In the genomic region with DNA sequence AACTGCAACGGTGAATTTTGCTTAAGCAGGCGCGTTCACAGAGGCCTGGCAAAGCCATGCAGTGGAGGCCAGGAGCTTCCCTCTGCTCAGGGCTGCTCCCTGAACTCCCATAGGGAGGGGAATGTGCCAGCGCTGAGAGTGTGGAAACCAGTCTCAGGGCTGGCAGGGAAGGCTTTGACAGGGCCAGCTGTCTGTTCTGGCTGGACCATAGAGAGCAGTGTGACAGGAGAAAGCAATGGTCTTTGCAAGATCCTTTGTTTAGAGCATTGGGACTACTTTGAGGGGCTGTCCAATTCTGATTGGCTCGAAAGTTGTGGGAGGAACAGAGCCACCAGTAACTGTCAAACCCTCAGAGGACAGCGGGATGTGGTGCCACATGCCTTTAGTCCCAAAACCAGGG, we compare ENCODE assay signal across 8 mouse cellular contexts. TPM values are rescaled to one million over a fixed set of nuclear protein-coding genes. Genes with fewer than 3 reads are reported as not detected.
A peak's percentile ranks its signal among the peaks of the same experiment; 100 is the strongest.
DNase-seq lines count a peak whose midpoint lies in the region; ATAC-seq and TF ChIP-seq lines count a peak whose summit lies in the region.

No protein-coding gene starts in this region.

- H3K4me3 ChIP-seq in lung, embryonic 16.5 days (ENCODE audit: low read length): no peak overlapping the region
- H3K4me3 ChIP-seq in lung, adult 2 months (replicated peaks; ENCODE audit: extremely low read depth, low read depth, low read length): no peak overlapping the region
- no peak overlapping the region for H3K4me3 ChIP-seq in forebrain, embryonic 12.5 days (replicated peaks)
- H3K4me3 ChIP-seq in hindbrain, embryonic 16.5 days (ENCODE audit: low read length): no peak overlapping the region
- no peak overlapping the region for H3K4me3 ChIP-seq in neural tube, embryonic 15.5 days (replicated peaks)

- ATAC-seq in lung, embryonic 16.5 days (ENCODE audit: low read depth): peak; percentile 34
- ATAC-seq in forebrain, embryonic 12.5 days (ENCODE audit: low FRiP score): peak; percentile 36; the same call in 1 of the 2 replicates
- peak; percentile 88 for ATAC-seq in hindbrain, embryonic 16.5 days
- ATAC-seq in neural tube, embryonic 15.5 days (ENCODE audit: low FRiP score): 0 out of 2 replicates have a peak, but pooled peaks have one; percentile 32
- no peak for ATAC-seq in inflammation-experienced regulatory T-cells, adult 6 months

- 0 out of 2 replicates have a peak overlapping the region, but pooled peaks have one; percentile 1 for H3K4me2 ChIP-seq in lung, embryonic 16.5 days (ENCODE audit: low read depth, low read length)
- no peak overlapping the region for H3K4me2 ChIP-seq in forebrain, embryonic 12.5 days
- no peak overlapping the region for H3K4me2 ChIP-seq in hindbrain, embryonic 16.5 days (ENCODE audit: low read length)
- no peak overlapping the region for H3K4me2 ChIP-seq in neural tube, embryonic 15.5 days

- H3K27me3 ChIP-seq in lung, embryonic 16.5 days (ENCODE audit: control insufficient read depth, insufficient read depth, low read depth, low read length): no peaks in the 10 kb centered on the region
- no peaks in the 10 kb centered on the region for H3K27me3 ChIP-seq in forebrain, embryonic 12.5 days
- H3K27me3 ChIP-seq in hindbrain, embryonic 16.5 days (replicated peaks; ENCODE audit: control insufficient read depth, insufficient read depth, low read length): no peaks in the 10 kb centered on the region
- H3K27me3 ChIP-seq in neural tube, embryonic 15.5 days (replicated peaks): no peaks in the 10 kb centered on the region

- TF ChIP-seq POLR2A in lung, adult 2 months (IDR thresholded peaks at IDR 0.05; ENCODE audit: borderline replicate concordance, extremely low read depth, low read depth, low read length): no peak

- peak overlapping the region; percentile 82 for H3K27ac ChIP-seq in lung, embryonic 16.5 days (ENCODE audit: low read length)
- H3K27ac ChIP-seq in forebrain, embryonic 12.5 days: no peak overlapping the region
- no peak overlapping the region; the same call in 1 of the 2 replicates for H3K27ac ChIP-seq in hindbrain, embryonic 16.5 days (ENCODE audit: low read depth, low read length)
- no peak overlapping the region for H3K27ac ChIP-seq in neural tube, embryonic 15.5 days (replicated peaks)

- no peak for TF ChIP-seq CTCF in lung, adult 2 months (IDR thresholded peaks at IDR 0.05; ENCODE audit: insufficient read depth, low read length)

- 48% methylated on average over 6 of the region's 6 CpGs for whole genome bisulfite sequencing in lung, embryonic 16.5 days
- WGBS in lung, adult 2 months: 37% methylated on average over 6 of the region's 6 CpGs
- 57% methylated on average over 6 of the region's 6 CpGs for WGBS in forebrain, embryonic 12.5 days
- WGBS in hindbrain, embryonic 16.5 days: 35% methylated on average over 6 of the region's 6 CpGs
- WGBS in neural tube, embryonic 15.5 days: 46% methylated on average over 6 of the region's 6 CpGs

- no peak for DNase-seq in lung, adult 2 months
- no peak for DNase-seq in spleen, adult 18-20 months
- no peak for DNase-seq in layer of hippocampus, postnatal 25 days (ENCODE audit: extremely low spot score in 1 of 2, low spot score in 1 of 2)

- peak overlapping the region; percentile 56 for H3K9ac ChIP-seq in lung, embryonic 16.5 days (ENCODE audit: low read length)
- H3K9ac ChIP-seq in forebrain, embryonic 12.5 days: no peak overlapping the region
- no peak overlapping the region for H3K9ac ChIP-seq in hindbrain, embryonic 16.5 days (ENCODE audit: low read depth, low read length)
- H3K9ac ChIP-seq in neural tube, embryonic 15.5 days (replicated peaks): no peak overlapping the region

- H3K4me1 ChIP-seq in lung, embryonic 16.5 days (replicated peaks; ENCODE audit: control insufficient read depth, insufficient read depth, low read length): peaks cover 58% of the 10 kb centered on the region
- H3K4me1 ChIP-seq in lung, adult 2 months (ENCODE audit: control insufficient read depth, insufficient read depth, low read length): peaks cover 31% of the 10 kb centered on the region
- peaks cover 16% of the 10 kb centered on the region for H3K4me1 ChIP-seq in forebrain, embryonic 12.5 days
- peaks cover 15% of the 10 kb centered on the region for H3K4me1 ChIP-seq in hindbrain, embryonic 16.5 days (ENCODE audit: control insufficient read depth, insufficient read depth, low read depth, low read length)
- H3K4me1 ChIP-seq in neural tube, embryonic 15.5 days: peaks cover 12% of the 10 kb centered on the region

- peaks cover 6% of the 10 kb centered on the region for H3K36me3 ChIP-seq in lung, embryonic 16.5 days (ENCODE audit: control insufficient read depth, insufficient read depth, low read length)
- H3K36me3 ChIP-seq in forebrain, embryonic 12.5 days (replicated peaks): no peaks in the 10 kb centered on the region
- no peaks in the 10 kb centered on the region for H3K36me3 ChIP-seq in hindbrain, embryonic 16.5 days (ENCODE audit: control insufficient read depth, insufficient read depth, low read length)
- H3K36me3 ChIP-seq in neural tube, embryonic 15.5 days: no peaks in the 10 kb centered on the region

- no peaks in the 10 kb centered on the region for H3K9me3 ChIP-seq in lung, embryonic 16.5 days (ENCODE audit: control insufficient read depth, low read length)
- no peaks in the 10 kb centered on the region for H3K9me3 ChIP-seq in forebrain, embryonic 12.5 days
- H3K9me3 ChIP-seq in hindbrain, embryonic 16.5 days (ENCODE audit: control insufficient read depth, low read length): no peaks in the 10 kb centered on the region
- no peaks in the 10 kb centered on the region for H3K9me3 ChIP-seq in neural tube, embryonic 15.5 days (replicated peaks)

RNA-seq across cellular contexts. Expression of gene Emp1, which starts 5.9 kb away (rescaled TPM):
- polyA plus RNA-seq in lung, embryonic 16.5 days (2015; fragmentation: Nextera tagmentation; extraction: Ambion mirVana): 114 TPM in 2 replicates
- polyA plus RNA-seq in lung, adult 2 months (2012; rRNA removed): 105 and 215 TPM in 2 replicates
- 6.7 and 7.9 TPM in 2 replicates for polyA plus RNA-seq in forebrain, embryonic 12.5 days (2016; fragmentation: Nextera tagmentation; extraction: Ambion mirVana)
- 9.9 and 13.0 TPM in 2 replicates for polyA plus RNA-seq in hindbrain, embryonic 16.5 days (2015; fragmentation: Nextera tagmentation; extraction: Ambion mirVana)
- polyA plus RNA-seq in neural tube, embryonic 15.5 days (2015; fragmentation: Nextera tagmentation; extraction: Ambion mirVana): 12.3 and 19.4 TPM in 2 replicates
- 10 to 100 TPM in 2 of 3 experiments, 1 to 10 TPM in 1; 7.0 to 16.4 (median 12.2) TPM for polyA plus RNA-seq in inflammation-experienced regulatory T-cells, adult 6 months (2017; shearing (Covaris generic))
- 1 to 10 TPM; 2.4 to 2.5 TPM for total RNA-seq in layer of hippocampus, postnatal 25 days (2021)

RNA-seq across cellular contexts. Expression of gene Pbp2, which starts 58.0 kb away (rescaled TPM):
- 0.15 and 0.49 TPM in 2 replicates for polyA plus RNA-seq in lung, embryonic 16.5 days (2015; fragmentation: Nextera tagmentation; extraction: Ambion mirVana)
- 0.15 TPM in 1 of 2 replicates, not detected in the other for polyA plus RNA-seq in lung, adult 2 months (2012; rRNA removed)
- not detected in 2 replicates for polyA plus RNA-seq in forebrain, embryonic 12.5 days (2016; fragmentation: Nextera tagmentation; extraction: Ambion mirVana)
- polyA plus RNA-seq in hindbrain, embryonic 16.5 days (2015; fragmentation: Nextera tagmentation; extraction: Ambion mirVana): not detected in 2 replicates
- polyA plus RNA-seq in neural tube, embryonic 15.5 days (2015; fragmentation: Nextera tagmentation; extraction: Ambion mirVana): 0.14 TPM in 1 of 2 replicates, not detected in the other
- not detected for polyA plus RNA-seq in inflammation-experienced regulatory T-cells, adult 6 months (2017; shearing (Covaris generic))
- not detected for total RNA-seq in layer of hippocampus, postnatal 25 days (2021)
